Mouse (Mus musculus) lung, adult 2 months (tissue): ENCODE measurements around the gene Hdac9.

Source experiments
- CTCF ChIP-seq: fragments of 200-500 bp; IDR thresholded peaks from 2 replicates; pipeline ENCODE4 v1.5.1; 2011; ENCODE audit warnings: mild to moderate bottlenecking, low read length, control low read depth; ENCODE audit not compliant: insufficient read depth
- POLR2A ChIP-seq: fragments of 200-500 bp; IDR thresholded peaks from 2 replicates; pipeline ENCODE4 v1.6.1; 2011; ENCODE audit warnings: low read depth, mild to moderate bottlenecking, control low read depth, low read length, borderline replicate concordance; ENCODE audit errors: extremely low read depth

GRCm38 (mm10) chr12:34378637-34379036 lies 538.3 kb downstream of the Hdac9 start:
- TF ChIP-seq POLR2A (no peak), CTCF (no peak)
